Mouse (Mus musculus) left cerebral cortex, postnatal 14 days (tissue): ENCODE results near the gene Plin3. TPM values are rescaled to one million over a fixed set of nuclear protein-coding genes. Genes with fewer than 3 reads are reported as not detected.
A peak's percentile ranks its signal among the peaks of the same experiment; 100 is the strongest.
"Not testable (repeated sequence)": the region's sequence is repeated elsewhere in the genome, so short reads cannot be mapped to it uniquely, and the experiment has no call there.

Experiments used
- DNase-seq, 2 experiments: peaks; one replicate each; pipeline ENCODE4 v3.0.0; 2021 to 2022; ENCODE audit warnings: low spot score in 2 of 2, mixed read lengths in 1 of 2
- intact Hi-C: fragments of 180-260 bp; cut with DNase I; formaldehyde crosslinking; loops from one replicate; pipeline ENCODE4 v1.15.1; 2025
- total RNA-seq, 2 experiments: library from RNA; stranded (reverse); gene quantifications; 2 replicates each; pipeline ENCODE4 v1.2.3; 2021

Plin3 gene
- total RNA-seq, 2 experiments from 2014 or later = 4.8 TPM

GRCm38 (mm10) chr17:56278340-56278739, 14.3 kb downstream of the Plin3 start:
- no peak for DNase-seq
- intact Hi-C loops = no loop called here

GRCm38 (mm10) chr17:56277567-56277893, 15.1 kb downstream of the Plin3 start:
- no peak for DNase-seq
- intact Hi-C loops = no loop called here

GRCm38 (mm10) chr17:56276643-56277566, 15.8 kb downstream of the Plin3 start, which contains the start of gene Ticam1:
Ticam1 (minus strand) TSS chr17:56276786.
- intact Hi-C loops = no loop called here
- DNase-seq = peak; percentile 76 to 80

- DNase-seq = no peak
- intact Hi-C loops = no loop called here
These were observed 16.7 kb downstream of the Plin3 start for GRCm38 (mm10) chr17:56275842-56276480.

- no peak for DNase-seq
- intact Hi-C loops = no loop called here
These were observed 18.7 kb downstream of the Plin3 start for GRCm38 (mm10) chr17:56273986-56274385.

- intact Hi-C loops = no loop called here
These were observed 19.2 kb downstream of the Plin3 start for GRCm38 (mm10) chr17:56273482-56273881.

GRCm38 (mm10) chr17:56272644-56273043, 20.0 kb downstream of the Plin3 start:
- intact Hi-C loops = no loop called here
- DNase-seq = no peak

More at GRCm38 (mm10) chr17:56273482-56273881, 19.2 kb downstream of the Plin3 start:
- no peak for DNase-seq

- DNase-seq = no peak
- intact Hi-C loops = no loop called here
These were observed 20.9 kb downstream of the Plin3 start for GRCm38 (mm10) chr17:56271609-56272253.

- no peak for DNase-seq
These were observed 22.9 kb downstream of the Plin3 start for GRCm38 (mm10) chr17:56269741-56270140.

GRCm38 (mm10) chr17:56269153-56269630, 23.5 kb downstream of the Plin3 start:
- DNase-seq = peak; percentile 75 to 89
- intact Hi-C loops = no loop called here

More at GRCm38 (mm10) chr17:56269741-56270140, 22.9 kb downstream of the Plin3 start:
- intact Hi-C loops = no loop called here

- DNase-seq = peak; percentile 73 to 87
- intact Hi-C loops = no loop called here
These were observed 26.4 kb downstream of the Plin3 start for GRCm38 (mm10) chr17:56266271-56266670.

GRCm38 (mm10) chr17:56265869-56266268, 26.8 kb downstream of the Plin3 start:
- intact Hi-C loops = no loop called here
- no peak for DNase-seq

GRCm38 (mm10) chr17:56265011-56265410, 27.7 kb downstream of the Plin3 start:
- no peak for DNase-seq
- intact Hi-C loops = no loop called here

GRCm38 (mm10) chr17:56264020-56264419, 28.7 kb downstream of the Plin3 start:
- DNase-seq = peak; percentile 86 to 87
- intact Hi-C loops = no loop called here

GRCm38 (mm10) chr17:56262645-56263094, 30.0 kb downstream of the Plin3 start:
- intact Hi-C loops = no loop called here
- no peak for DNase-seq

- no peak for DNase-seq
- intact Hi-C loops = no loop called here
These were observed 31.5 kb downstream of the Plin3 start for GRCm38 (mm10) chr17:56261166-56261565.

GRCm38 (mm10) chr17:56259301-56260037, 33.2 kb downstream of the Plin3 start:
- intact Hi-C loops = no loop called here
- no peak for DNase-seq

- intact Hi-C loops, DNase-seq: not testable (repeated sequence)
These were observed 33.9 kb downstream of the Plin3 start for GRCm38 (mm10) chr17:56258812-56259211.

- intact Hi-C loops, DNase-seq: not testable (repeated sequence)
These were observed 34.4 kb downstream of the Plin3 start for GRCm38 (mm10) chr17:56258269-56258668.
